Mouse (Mus musculus) embryo, embryonic 11.5 days (tissue): ENCODE results near the gene Pgam1.
"Not testable (repeated sequence)": the region's sequence is repeated elsewhere in the genome, so short reads cannot be mapped to it uniquely, and the experiment has no call there.

Experiments used
- DNase-seq: peaks from one replicate; pipeline ENCODE4 v3.0.0-alpha.2; 2012; ENCODE audit warnings: low read depth, low spot score

Gene Pgam1

DNA sequence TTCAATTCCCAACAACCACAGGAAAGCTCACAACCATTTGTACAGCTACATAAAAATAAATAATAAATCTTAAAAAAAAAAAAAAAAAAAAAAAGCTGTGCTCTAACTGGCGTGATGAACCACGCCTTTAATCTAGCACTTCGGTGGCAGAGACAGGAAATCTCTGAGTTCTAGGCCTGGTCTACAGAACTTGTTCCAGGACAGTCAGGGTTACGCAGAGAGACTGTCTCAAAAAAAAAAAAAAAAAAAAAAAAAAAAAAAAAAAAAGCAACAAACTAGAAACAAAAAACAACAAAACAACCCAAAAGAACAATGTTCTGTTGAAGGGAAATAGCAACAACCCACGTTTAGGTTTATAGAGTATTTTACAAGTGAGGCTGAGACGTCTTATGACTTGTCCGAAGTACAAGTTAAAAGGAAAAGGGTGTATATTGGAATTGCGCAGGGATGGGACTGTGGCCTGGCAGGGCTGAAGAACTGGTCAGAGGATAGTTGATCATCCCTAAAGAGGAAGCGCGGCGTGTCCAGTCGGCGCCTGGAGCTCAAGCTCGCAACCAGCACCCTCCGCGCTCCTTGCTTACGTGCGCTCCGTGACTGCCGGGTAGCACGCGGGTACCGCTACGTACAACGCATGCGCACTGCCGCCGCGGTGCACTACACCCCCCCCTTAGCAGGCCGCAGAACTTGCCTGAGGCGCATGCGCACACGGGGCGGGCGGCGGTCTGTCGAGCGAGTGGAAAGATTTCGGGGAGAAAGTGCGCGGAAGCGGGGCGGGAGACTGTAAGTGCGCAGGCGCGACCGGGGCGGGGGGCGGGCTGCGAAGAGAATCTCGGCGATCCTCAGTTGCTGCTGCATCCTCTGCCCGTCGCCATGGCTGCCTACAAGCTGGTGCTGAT, at the start of gene Pgam1:
TSS of gene Pgam1 (plus strand) at position 746 of the 896 bp plus-strand sequence.
- DNase-seq = peak; percentile 99

DNA sequence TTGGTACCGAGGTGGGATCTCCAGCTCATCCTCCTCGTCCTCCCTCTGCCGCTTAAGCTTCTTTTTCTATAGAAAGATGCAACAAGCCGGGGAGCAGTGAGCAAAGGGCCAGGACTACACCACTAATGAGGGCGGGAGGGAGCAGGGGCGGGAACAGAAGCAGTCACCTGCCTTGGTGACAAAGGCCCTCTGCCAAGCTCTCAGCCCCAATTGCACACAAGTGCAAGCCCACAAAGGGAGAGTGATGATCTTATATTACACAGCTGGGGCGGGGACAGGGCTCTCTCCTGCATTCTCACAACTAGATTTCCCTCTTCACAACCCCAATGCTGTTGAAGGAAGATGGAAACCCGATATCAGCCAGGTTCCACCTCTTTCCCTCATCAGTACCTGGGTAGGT, 45.0 kb upstream of the Pgam1 start:
- DNase-seq = no peak

DNA sequence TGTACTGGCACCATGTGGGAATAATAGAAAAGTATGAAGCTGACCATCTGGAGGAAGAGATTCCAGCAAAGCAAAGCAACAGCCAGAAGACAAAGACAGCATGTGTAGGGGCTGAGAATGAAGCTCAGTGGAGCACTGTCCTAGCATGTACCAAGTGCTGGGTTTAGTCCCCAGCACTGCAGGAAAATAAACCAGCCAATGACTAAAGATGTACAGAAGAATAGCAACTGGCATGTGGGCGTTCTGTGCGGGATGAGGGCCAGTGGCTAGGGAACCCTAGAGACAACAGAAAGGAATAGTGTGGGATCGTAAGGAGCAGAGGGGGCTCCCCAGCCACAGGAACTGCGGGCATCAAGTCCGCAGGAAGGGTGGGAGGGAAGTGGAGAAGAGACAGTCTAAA, 42.4 kb upstream of the Pgam1 start:
- no peak for DNase-seq

DNA sequence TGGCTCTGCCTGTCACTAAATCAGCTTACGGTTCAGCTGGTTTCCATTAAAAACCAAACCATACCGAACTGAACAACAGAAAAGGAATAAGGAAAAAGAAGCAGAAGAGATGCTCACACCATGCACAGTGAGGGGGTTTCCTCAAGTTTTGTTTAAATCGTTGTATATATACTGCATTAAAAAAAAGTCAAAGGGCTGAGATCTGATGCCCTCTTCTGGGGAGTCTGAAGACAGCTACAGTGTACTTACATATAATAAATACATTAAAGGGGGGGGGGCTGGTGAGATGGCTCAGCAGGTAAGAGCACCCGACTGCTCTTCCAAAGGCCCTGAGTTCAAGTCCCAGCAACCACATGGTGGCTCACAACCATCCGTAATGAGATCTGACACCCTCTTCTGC, 41.8 kb upstream of the Pgam1 start:
- DNase-seq = not testable (repeated sequence)

DNA sequence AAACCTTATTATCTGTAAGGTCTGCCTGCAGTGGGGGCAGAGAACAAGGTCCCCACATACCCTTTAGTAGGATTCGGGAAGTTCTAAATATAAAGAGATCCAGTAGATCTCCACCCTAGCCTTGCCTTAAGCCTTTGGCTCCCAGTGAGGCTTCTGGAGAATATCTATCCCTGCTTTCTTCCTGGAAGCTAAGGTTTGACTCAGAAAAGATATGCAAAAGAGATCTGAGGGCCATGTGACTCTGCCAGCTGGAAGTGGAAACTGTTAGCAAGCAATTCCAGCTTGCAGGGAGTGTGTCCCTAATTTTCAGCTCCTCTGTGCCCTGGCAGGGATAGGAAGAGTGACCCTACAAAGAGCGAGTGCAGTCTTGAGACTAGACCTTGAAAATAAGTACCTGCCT, 39.4 kb upstream of the Pgam1 start:
- DNase-seq = no peak

DNA sequence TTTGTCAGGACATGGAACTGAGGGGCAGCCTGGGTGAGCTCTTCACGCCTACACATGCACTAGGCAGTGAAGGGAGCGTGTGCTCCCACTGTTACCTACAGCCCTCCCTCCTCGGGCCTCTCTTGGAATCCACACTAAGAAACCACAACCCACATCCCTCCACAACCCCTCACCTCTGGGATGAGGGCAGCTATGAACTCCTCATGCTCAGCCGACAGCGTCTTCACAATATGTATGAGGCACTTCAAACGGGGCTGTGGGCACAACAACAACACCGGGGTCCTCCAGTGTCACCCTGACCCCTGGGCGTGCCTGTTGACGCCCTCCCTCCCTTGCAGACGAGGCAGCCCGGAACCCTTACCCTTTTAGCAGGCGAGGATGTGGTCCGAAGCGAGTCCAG, 37.4 kb upstream of the Pgam1 start:
- DNase-seq = no peak

DNA sequence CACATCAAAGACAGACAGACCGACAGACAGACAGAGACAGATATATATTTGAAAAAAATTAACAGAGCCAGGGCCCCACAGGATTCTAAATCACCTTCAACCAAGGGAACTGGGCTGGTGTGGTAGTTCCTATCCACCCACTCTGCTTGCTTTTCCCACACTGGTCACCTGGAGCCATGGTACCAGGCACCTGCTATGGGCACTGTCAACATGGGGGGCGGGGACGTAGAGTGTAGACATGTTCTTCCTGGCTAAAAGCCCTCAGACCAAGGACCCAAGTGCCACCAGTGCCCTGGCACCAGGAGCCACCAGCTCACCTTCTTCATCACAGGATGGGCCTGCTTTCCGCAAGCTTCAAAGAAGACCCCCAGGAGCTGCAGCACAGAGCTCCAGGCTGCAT, 29.9 kb upstream of the Pgam1 start:
- no peak for DNase-seq

DNA sequence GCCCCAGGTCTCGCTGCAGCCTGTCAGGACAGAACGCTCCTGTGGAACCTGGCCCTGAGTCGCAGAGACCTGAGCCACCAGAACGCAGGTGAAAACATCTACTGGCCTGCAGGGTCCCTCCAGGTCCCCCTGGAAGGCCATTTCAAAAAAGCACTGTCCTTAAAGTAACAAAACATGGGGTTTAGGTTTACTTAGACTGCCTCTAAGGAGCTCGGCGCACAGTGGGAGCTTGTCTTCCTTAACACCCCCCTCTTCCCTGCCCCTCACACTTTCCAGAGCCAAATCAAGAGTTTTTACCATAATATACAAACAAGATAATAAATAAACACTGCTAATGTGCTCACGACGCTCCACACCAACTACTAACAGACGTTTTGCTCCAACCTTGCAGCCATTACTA, 27.8 kb upstream of the Pgam1 start:
- DNase-seq = no peak

DNA sequence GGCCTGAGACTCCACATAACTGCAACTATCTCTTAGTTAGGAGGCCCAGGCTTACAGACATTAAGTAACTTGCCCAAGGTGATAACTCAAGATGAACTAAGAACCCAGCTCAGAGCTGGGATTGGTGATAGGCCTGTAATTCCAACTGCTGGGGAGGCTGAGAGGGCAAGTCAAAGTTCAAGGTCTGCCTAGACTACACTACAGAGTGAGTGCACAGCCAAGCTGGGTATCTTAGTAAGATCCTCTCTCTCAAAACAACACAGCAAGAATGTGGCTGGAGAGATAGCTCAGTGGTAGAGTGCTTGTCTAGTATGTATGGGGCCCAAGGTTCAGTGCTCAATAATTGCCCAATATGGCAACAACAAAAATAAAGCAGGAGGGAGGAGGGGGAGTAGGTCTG, 23.5 kb upstream of the Pgam1 start:
- no peak for DNase-seq

DNA sequence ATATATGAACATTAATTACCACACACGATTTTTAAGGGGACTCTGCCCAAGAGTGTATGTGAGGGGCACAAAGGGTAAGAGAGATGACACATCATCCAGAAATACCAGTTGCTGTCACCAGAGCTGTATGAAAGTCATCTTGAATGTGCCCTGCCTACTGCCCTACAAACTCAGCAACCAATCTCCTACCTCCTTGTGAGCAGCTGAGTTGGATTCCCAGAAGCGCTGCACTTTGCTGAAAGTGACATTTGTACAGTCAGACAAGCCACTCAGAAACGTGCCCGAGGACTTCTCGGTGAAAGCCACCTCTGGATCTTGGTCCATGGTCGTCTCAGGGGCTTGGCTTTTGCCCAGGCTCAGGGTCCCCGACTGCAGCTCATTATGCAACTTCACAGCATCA, 16.8 kb upstream of the Pgam1 start:
- no peak for DNase-seq

DNA sequence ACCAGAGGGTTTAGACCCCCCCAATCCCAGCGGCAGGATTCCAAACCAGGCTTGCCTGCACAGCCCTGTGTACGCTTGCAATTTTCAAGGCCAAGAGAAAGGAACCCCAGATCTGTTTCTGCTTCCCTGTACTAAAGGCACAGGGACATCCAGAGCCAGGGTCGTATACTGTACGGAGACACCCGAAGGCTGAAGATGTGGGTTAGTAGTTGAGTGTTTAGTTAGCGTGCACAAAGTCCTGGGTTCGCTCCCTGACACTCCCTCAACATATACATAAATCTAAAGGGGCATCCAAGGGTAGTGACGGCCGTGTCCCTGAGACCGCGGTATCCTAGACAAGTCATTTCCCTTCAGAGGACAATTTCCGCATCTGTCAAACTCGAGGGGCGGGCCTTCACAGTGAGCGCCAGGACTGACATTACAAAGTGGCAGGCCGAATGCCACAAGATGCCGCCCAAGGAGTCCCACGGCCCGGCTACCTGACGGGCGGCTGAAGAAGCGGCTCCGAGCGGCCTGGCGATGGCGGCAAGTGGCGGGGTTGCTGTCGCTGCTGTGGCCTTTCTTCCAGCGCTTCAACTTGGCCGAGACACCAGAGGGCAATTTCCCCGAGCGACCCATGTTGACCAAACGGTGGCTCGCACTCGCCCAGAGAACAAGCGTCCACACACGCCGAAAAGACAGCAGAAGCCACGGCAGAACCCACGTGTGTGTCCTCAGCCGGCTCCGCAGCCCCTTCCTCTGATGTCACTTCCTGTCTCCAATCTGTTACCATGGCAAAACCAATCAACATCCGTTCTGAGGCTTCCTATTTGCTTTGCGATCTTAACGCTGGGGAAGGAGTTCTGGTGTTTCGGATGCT, 16.0 kb upstream of the Pgam1 start, which contains the start of gene Rrp12:
TSS of gene Rrp12 (minus strand) at position 714 of the 859 bp plus-strand sequence.
- DNase-seq = peak; percentile 81

DNA sequence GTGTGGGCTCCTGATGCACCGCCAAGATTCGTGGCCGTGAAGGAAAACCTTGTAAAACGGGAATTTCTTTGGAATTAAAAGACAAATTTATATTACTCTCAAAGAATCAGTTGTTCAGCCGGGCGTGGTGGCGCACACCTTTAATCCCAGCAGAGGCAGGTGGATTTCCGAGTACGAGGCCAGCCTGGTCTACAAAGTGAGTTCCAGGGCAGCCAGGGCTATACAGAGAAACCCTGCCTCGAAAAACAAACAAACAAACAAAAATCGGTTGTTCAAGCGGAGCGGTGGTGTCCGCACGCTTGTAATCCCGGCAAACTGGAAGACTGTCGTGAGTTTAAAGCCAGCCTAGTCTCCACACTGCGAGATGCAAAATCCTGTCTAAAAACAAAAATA, 15.4 kb upstream of the Pgam1 start:
- DNase-seq = no peak

DNA sequence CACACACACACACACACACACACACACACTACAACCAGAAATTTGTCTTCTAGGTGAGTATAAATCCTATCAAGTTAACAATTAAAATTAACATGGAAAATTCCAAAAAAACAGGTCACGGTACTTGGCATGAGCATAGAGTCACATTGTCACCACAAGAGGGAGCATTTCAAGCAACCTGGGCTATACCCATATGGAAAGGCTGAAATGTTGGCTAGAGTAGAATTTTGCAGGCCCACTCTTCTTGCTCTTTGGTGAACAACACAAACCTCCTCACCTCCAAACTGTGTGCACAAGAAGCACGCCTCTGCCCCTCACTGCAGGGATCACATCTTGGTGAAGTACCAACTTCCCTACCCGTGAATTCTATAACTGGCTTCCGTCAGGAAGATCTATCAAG, 12.9 kb upstream of the Pgam1 start:
- DNase-seq = peak; percentile 35

DNA sequence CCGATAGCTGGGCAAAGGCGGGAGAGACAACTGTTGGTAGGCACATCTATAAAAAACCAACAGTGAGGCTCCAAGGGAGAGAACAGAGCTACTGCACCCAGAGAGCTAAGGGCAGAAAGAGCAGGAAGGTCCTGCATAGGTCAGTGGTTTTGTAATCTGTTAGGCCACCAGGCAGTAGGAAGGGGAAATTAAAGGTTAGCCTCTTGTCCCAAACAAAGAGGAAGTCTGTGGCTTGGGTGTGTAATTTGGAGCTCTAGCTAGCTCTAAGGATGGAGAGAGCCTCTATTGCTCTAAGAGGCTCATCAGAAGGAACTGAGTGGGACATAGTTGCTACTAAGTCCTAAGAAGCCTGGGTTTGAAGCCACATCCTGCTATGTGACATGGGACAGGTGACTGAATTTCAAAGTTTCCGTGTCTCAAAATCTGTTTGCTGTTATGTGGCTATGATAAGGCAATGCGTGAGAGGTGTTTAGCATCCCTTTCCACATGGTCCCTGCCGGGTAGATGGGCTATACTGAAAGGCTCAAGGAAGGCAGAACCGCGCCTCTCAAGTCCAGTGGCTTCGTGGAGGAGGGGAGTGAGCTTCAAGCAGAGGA, 11.1 kb upstream of the Pgam1 start:
- DNase-seq = no peak

DNA sequence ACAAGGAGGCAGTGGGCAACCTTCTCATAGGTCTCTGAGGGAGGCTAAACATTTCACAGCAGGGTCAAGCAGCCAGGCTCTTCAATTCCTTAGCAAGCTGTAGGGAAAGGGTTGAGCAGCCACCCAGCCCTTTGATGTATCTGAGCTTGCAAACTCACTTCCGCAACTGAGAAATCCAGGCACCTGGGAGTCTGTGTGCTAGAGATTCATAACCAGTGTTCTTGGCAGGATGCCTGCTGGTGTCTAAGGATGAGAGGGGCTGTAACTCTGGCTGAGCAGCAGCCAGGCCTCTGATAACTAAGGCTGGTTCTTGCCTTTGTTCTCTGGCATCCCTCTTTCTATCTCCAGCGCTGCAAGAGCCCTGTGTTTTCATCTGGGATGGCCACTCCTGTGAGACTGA, 10.0 kb upstream of the Pgam1 start:
- no peak for DNase-seq

DNA sequence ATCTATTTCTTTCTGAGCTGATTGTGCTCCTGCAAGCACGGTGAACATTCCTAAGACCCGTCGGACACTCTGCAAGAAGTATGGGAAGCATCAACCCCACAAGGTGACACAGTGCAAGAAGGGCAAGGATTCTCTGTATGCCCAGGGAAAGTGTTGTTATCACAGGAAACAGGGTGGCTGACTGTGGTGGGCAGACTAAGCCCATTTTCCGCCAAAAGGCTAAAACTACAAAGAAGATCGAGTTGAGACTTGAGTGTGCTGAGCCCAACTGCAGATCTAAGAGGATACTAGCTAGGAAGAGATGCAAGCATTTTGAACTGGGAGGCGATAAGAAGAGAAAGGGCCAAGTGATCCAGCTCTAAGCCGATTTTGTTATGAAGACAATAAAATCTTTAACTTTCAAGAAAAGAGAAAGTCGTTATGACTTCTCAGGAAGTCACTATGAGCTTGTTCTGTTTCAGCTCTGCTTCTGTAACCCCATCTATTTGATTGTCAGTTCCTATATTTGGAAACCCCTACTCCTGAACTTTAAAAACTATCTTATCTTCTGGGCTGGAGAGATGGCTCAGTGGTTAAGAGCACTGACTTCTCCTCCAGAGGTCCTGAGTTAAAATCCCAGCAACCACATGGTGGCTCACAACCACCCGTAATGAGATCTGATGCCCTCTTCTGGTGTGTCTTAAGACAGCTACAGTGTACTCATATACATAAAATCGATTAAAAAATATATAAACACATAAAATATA, 8.7 kb upstream of the Pgam1 start:
- no peak for DNase-seq

DNA sequence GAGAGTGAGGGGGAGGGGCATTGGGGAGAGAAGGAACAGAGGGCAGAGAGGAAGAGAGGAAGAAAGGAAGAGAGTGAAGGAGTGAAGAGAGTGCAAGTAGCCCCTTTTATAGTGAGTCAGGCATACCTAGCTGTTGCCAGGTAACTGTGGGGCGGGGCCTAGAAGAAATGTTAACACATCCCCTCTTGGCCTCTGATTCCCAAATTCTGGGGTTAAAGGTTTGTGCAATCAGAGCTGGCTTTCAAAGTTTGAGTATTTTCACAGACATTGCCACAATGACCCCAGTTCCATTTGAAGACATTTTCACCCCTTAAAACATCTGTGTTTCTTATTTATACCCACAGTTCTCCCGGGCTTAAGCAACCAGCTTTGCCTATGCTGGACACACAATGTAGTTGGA, 6.5 kb upstream of the Pgam1 start:
- DNase-seq = no peak

DNA sequence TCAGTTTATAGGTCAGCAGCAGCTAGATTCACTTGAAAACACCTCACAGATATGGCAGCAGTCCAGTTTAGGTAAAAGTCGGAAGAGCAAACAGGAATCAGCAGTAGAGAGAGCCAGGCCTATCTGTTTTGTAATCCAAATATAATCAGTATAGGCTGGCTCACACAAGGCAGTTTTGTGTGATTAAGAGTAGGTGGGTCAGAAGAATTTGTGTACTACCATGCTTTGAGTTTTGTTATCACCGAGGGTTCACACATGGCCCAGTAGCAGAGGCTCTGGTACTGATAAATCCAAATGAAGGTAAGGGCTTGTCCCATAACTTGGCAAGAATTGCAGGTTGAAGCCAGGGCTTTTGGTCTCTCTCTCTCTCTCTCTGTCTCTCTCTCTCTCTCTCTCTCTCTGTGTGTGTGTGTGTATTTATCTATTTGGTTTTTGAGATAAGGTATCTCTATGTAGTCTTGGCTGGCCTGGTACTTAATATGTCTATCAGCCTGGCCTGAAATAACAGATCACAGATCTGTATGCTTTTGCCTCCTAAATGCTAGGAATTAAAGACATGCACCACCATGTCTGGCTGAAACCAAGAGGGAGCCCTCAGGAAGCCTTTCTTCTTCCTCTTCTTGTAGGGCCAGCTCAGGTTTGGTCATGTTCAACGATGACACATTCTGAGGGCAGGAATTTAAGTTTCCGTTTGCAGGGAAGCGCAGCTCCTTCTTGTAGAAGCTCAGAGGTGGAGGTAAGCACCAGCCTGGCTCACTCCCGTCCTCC, 5.2 kb upstream of the Pgam1 start:
- no peak for DNase-seq

DNA sequence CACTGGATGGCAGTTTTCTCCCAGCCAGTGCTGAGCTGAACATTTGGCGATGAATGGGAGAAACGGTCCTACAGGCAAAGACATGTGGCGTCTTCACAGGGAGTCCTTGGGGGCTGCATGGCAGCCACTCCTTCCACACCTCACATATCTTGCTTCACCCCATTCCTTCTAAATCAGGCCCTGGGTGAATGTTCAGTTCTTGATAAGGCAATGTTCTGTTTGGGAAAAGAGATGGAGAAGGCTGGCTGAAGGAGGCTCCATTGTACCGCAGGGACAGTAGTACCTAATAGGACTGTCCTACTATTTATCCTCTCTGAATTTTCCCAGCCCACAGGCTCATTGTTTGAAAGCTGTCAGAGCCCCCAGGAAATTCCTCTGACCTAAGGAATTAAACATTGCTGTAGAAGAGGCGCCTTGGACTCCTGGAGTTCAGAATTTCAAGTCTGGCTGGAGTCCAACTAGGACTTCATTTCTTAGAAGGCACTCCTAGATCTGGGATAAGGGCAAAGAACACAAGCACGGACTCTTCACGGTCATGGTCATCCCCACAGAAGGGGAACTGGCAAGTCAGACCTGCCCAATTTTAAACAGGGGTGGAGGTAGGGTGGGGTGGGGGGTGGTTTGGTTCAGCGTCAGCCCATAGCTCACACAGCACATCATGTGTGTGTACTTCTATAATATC, 4.5 kb upstream of the Pgam1 start:
- DNase-seq = no peak

DNA sequence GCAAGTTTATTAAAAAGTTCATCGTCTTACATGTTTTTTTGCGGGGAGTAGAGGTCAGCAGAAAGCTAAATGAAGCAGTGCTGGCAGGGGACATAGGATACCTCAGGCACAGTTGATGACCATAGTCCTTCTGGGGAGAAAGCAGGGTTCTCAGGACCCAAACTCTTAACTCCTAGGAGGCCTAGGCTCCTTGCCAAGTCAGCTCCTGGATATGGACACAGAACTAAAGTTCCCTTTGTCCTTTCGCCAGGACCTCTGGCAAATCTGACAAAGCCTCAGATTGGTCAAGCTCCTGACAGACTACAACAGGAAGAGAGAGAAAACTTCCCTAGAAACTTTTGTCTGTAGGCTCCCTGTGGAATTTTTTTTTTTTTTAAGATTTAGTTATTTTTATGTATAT, 3.0 kb upstream of the Pgam1 start:
- DNase-seq = no peak
